Mouse (Mus musculus): ENCODE measurements around the gene Gm11042. TPM values are rescaled to one million over a fixed set of nuclear protein-coding genes. Genes with fewer than 3 reads are reported as not detected.

Gm11042 gene
- polyA plus RNA-seq (2017; shearing (Covaris generic)): not detected

GRCm38 (mm10) chr12:74316344-74316973 lies at the start of gene Gm11042:
Gene Gm11042, minus strand, starts transcription at chr12:74316394.

All from activated CD4-positive, CD25-positive, alpha-beta regulatory T cell (primary cell).